Mouse (Mus musculus) subcutaneous adipose tissue, adult 2 months (tissue): Measurements from ENCODE around the gene 1700025G04Rik. TPM values are rescaled to one million over a fixed set of nuclear protein-coding genes. Genes with fewer than 3 reads are reported as not detected.

Experiments
- polyA plus RNA-seq: library from polyadenylated mRNA; depleted of rRNA; stranded (reverse); fragments of >200 nt; gene quantifications from 2 replicates; pipeline ENCODE4 v1.2.3, GENCODE M21; 2012; ENCODE audit warnings: low replicate concordance; rRNA removed

The 1700025G04Rik gene
- polyA plus RNA-seq: 2.2 and 4.7 TPM in 2 replicates

DNA sequence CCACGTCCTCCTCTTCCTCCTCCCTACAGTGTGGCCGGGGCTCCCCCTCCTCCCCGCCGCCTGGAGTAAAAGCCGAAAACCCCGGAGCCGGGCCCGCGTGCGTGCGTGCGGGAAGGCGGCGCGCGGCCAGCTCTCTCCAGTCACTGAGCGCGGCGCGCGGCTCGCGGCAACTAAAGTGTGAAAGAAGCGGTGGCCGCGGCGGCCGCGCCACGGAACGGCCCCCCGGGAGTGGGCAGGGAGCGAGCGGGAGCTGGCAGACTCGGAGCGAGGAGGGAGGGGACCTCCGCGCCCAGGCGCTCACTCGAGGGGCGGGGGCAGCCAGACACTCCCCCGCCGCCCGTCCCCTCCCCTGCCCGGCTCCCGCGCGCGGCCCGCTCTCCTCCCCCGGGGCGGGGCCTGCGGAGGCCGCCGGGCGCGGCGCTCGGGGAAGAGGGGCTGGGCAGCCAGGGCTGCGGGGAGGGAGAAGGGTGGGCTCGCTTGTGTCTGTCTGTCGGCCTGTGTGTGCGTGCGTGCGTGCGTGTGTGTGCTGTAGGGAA is at the start of gene 1700025G04Rik:
TSS of gene 1700025G04Rik (minus strand) at position 108 of the 536 bp plus-strand sequence.

